Mouse (Mus musculus) embryonic facial prominence, embryonic 13.5 days (tissue): ENCODE measurements at regions not wholly inside any gene's neighbourhood (a gene's known extent, or its start where the extent isn't known, plus 50 kb on each side); places are given as distances from the start of the nearest gene placed in this dataset.

ENCODE experiments used
- ATAC-seq: fragments of 200-750 bp; cut with Nextera tagmentation; 2 replicates; pipeline ENCODE4 v1.8.0; 2017; ENCODE audit warnings: low read depth; ENCODE audit not compliant: insufficient number of reproducible peaks, insufficient read depth, low FRiP score, low TSS enrichment
- H3K27ac ChIP-seq: fragments of 300-500 bp; sonication (generic); 2 replicates; pipeline ENCODE4 v1.5.1; 2015; ENCODE audit warnings: moderate library complexity, mild to moderate bottlenecking, inconsistent platforms
- H3K27me3 ChIP-seq: fragments of 300-500 bp; sonication (generic); 2 replicates; pipeline ENCODE4 v1.6.1; 2015; ENCODE audit warnings: mild to moderate bottlenecking, inconsistent platforms
- H3K36me3 ChIP-seq: fragments of 300-500 bp; sonication (generic); 2 replicates; pipeline ENCODE4 v1.6.1; 2015; ENCODE audit warnings: mild to moderate bottlenecking, inconsistent platforms
- H3K4me1 ChIP-seq: fragments of 300-500 bp; sonication (generic); 2 replicates; pipeline ENCODE4 v1.6.1; 2015; ENCODE audit warnings: inconsistent platforms
- H3K4me2 ChIP-seq: fragments of 300-500 bp; sonication (generic); 2 replicates; pipeline ENCODE4 v1.6.1; 2015; ENCODE audit warnings: moderate library complexity, mild to moderate bottlenecking, inconsistent platforms
- H3K4me3 ChIP-seq: fragments of 300-500 bp; sonication (generic); 2 replicates; pipeline ENCODE4 v1.5.1; 2015; ENCODE audit warnings: mild to moderate bottlenecking, inconsistent platforms
- H3K9ac ChIP-seq: fragments of 300-500 bp; sonication (generic); 2 replicates; pipeline ENCODE4 v1.6.1; 2015; ENCODE audit warnings: mild to moderate bottlenecking, inconsistent platforms
- H3K9me3 ChIP-seq: fragments of 300-500 bp; sonication (generic); 2 replicates; pipeline ENCODE4 v1.6.1; 2016; ENCODE audit warnings: inconsistent platforms
- WGBS: fragments of 180-500 bp; shearing (Covaris S2); methylation state at CpG from one replicate; pipeline ENCODE4 v1.1.7; 2015; ENCODE audit warnings: mixed read lengths; 5-methylcytosine and 5-hydroxymethylcytosine counted together

DNA sequence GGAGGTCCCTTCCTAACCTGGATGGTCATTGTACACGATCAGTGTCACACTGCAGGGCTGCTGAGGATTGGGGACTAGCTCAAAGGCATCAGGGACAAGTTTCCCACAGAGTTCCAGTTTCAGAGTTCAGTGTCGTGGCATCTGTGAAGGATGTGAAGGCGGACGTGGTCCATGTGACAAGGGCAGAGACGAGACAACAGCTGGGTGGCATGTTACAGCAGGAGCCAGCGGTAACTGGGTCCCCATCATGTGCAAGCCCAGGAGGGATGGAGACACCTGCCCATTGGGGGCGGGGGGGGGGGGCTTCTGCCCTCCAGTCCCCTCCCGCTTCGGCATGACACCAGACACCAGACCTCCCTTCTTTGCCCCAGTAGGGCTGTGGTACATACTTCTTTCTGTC is 241.6 kb downstream of the Opa1 start:
- Histone ChIP-seq H3K4me1 (peaks cover 30% of the 10 kb centered on the region), H3K27ac (no peak overlapping the region)

DNA sequence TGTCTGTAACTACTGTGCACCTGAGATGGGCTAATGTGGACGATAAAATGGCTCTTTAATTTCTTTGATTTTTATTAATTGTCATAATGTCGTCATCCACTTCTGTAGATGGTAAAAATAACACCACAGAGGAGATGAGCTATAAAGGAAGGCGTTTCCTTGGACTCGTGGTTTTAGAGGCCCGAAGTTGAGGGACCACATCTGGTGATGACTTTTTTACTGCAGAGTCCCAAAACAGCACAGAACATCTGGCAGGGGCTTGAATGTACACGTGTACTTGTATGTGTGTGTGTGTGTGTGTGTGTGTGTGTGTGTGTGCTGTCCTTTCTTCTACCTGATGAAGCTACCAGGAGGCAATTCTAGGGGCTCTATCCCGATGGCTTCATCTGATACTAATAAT is 242.1 kb upstream of the Hes1 start:
- Histone ChIP-seq H3K4me1 (peaks cover 16% of the 10 kb centered on the region), H3K27ac (no peak overlapping the region), H3K36me3 (no peaks in the 10 kb centered on the region), H3K4me2 (no peak overlapping the region), H3K9me3 (no peaks in the 10 kb centered on the region), H3K27me3 (0 out of 2 replicates have a peak, but pooled peaks cover 3% of the 10 kb centered on the region), H3K9ac (no peak overlapping the region), H3K4me3 (no peak overlapping the region)
- WGBS = 59% methylated on average over 7 of the region's 7 CpGs
- ATAC-seq = no peak

More for the DNA sequence above, 241.6 kb downstream of the Opa1 start:
- 0 out of 2 replicates have a peak, but pooled peaks cover 3% of the 10 kb centered on the region for H3K27me3 ChIP-seq
- 55% methylated on average over 8 of the region's 9 CpGs for WGBS
- no peaks in the 10 kb centered on the region for H3K9me3 ChIP-seq
- no peak overlapping the region for H3K9ac ChIP-seq
- H3K36me3 ChIP-seq = no peaks in the 10 kb centered on the region
- no peak overlapping the region for H3K4me2 ChIP-seq
- no peak overlapping the region for H3K4me3 ChIP-seq
- no peak for ATAC-seq

DNA sequence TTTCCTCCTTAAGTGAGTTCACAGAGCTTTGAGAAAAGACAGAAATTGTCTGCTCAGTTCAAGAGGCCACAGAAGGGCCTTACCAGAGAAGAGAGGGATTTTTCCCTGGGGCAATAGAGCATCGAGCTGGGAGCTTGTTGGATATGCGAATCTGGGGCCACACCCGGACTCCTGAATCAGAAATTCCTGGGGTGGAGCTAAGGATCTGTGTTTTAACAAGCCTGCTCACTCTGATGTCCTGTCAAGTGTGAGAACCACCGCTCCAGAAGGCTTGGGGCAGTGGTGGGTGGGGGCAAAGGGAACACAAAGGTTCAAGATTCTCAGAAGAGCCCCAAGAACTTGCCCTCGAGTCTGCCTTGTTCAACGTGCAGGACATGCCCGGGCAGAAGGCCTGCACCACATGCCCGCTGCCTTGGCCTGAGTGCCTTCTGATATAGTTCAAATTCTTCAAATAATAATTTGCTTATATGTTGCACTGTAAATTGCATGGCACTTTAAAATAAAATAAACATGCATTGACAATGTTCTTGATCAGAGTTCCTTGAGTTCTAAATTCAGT is 241.3 kb upstream of the Hes1 start:
- no peak overlapping the region for H3K27ac ChIP-seq
- no peak overlapping the region for H3K9ac ChIP-seq
- no peaks in the 10 kb centered on the region for H3K36me3 ChIP-seq
- no peak overlapping the region for H3K4me2 ChIP-seq
- ATAC-seq = no peak
- no peak overlapping the region for H3K4me3 ChIP-seq
- peaks cover 12% of the 10 kb centered on the region for H3K4me1 ChIP-seq
- H3K9me3 ChIP-seq = no peaks in the 10 kb centered on the region
- 51% methylated on average over 8 of the region's 8 CpGs for WGBS
- 0 out of 2 replicates have a peak, but pooled peaks cover 3% of the 10 kb centered on the region for H3K27me3 ChIP-seq

DNA sequence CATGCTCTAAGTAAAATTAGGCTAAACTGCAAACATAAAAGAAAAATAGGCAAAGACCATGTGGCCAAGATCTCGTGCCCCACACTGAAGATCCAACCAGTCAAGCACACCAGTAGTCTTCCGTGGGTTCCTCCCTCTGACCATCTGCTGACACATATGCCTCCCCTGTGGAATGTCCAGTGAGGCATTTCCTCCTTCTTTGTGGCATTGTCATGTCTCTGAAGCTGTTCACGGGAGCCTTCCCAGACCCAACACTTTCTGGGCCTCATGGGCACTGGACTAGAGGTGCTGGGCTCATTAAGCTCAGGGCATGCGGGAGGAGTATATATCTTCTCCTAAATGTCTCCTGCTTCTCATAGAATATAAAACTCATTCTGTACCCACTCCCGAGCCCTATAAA is 237.3 kb upstream of the Hes1 start:
- Histone ChIP-seq H3K27me3 (no peaks in the 10 kb centered on the region), H3K9ac (no peak overlapping the region), H3K9me3 (no peaks in the 10 kb centered on the region), H3K4me3 (no peak overlapping the region), H3K27ac (no peak overlapping the region), H3K36me3 (no peaks in the 10 kb centered on the region), H3K4me2 (no peak overlapping the region), H3K4me1 (peaks cover 13% of the 10 kb centered on the region)
- no peak for ATAC-seq
- 85% methylated on average over 5 of the region's 5 CpGs for WGBS

DNA sequence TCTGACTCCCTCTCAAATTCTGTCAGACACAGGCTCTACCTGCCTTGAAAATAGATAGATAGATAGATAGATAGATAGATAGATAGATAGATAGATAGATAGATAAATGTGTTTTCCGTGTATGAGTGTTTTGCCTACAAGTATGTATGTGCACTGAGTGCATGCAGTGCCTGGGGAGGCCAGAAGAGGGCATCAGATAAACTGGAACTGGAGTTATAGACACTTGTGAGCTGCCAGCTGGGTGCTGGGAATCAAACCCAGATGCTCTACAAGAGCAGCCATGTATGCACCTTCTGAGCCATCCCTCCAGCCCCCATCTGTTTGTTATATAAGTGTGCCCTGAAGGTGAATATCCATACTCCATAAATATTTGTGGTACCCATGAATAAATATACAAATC is 236.4 kb upstream of the Hes1 start:
- Histone ChIP-seq H3K27me3 (no peaks in the 10 kb centered on the region), H3K4me1 (peaks cover 6% of the 10 kb centered on the region), H3K9ac (no peak overlapping the region), H3K36me3 (no peaks in the 10 kb centered on the region), H3K4me2 (no peak overlapping the region), H3K4me3 (no peak overlapping the region), H3K27ac (no peak overlapping the region), H3K9me3 (no peaks in the 10 kb centered on the region)
- no peak for ATAC-seq
- 91% methylated on average over 1 of the region's 1 CpGs for WGBS

DNA sequence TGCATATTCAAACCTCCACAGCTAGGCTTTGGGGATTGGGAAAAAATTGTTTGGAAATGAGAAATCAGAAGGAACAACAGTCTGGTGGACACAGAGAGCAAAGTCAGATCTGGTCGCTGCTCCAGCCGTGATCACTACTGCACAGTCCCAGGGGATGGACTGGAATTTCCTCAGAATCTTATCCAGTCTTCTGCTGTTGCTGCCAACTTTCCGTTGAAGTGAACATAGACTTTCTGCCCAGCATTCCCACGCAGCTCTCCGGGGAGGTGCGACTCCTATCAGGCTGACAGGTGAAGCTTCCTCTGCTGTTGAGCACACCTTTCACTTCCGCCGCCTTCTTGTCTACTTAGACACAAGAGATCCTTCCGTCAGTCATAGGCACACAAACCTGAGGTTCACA is 234.7 kb upstream of the Hes1 start:
- H3K4me3 ChIP-seq = no peak overlapping the region
- no peaks in the 10 kb centered on the region for H3K9me3 ChIP-seq
- no peaks in the 10 kb centered on the region for H3K36me3 ChIP-seq
- no peak overlapping the region for H3K27ac ChIP-seq
- no peak for ATAC-seq
- 84% methylated on average over 9 of the region's 9 CpGs for WGBS
- H3K4me1 ChIP-seq = 0 out of 2 replicates have a peak, but pooled peaks cover 3% of the 10 kb centered on the region
- H3K27me3 ChIP-seq = no peaks in the 10 kb centered on the region
- no peak overlapping the region for H3K4me2 ChIP-seq
- H3K9ac ChIP-seq = no peak overlapping the region

DNA sequence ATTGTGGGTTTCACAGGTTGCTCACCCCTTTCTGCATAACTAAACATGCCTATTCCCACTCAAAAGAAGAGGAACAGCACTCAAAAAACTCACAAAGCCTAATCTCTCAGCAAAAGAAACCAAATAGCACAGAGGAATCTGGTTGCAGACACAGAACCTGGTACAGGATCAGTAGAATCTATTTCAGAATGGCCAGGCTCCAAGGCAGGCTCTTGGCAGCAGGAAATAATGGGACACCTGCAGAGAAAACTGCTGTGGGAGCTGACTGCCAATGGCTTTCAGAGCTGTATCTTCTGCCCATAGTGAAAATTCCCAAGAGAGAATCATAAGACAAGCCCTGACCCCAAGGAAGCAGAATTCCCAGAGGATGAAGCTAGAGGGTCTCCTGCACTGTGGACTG is 234.1 kb upstream of the Hes1 start:
- H3K9ac ChIP-seq = no peak overlapping the region
- peaks cover 6% of the 10 kb centered on the region; the same call in 1 of the 2 replicates for H3K4me1 ChIP-seq
- H3K27me3 ChIP-seq = no peaks in the 10 kb centered on the region
- H3K4me3 ChIP-seq = no peak overlapping the region
- no peak for ATAC-seq
- no peaks in the 10 kb centered on the region for H3K36me3 ChIP-seq
- H3K27ac ChIP-seq = no peak overlapping the region
- no peak overlapping the region for H3K4me2 ChIP-seq
- H3K9me3 ChIP-seq = no peaks in the 10 kb centered on the region

DNA sequence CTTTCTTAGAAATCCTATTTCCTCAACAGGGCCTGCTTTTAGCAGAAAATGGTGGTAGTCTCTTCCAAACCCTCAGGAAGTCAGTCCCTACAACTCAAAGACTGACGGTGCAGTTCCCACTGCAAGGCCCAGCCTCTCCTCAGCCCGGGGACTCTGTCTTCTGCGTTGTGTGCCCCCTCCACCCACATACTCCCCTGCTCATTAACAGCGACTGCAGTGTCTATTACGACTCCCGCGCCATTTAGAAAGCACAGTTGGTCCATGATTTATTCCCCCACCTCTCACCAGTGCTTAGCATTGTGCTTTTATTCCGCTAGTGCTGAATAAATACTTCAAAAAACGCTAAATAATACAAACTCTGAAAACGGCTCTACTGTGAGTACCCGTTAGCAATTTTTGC is 230.9 kb upstream of the Hes1 start:
- Histone ChIP-seq H3K27me3 (no peaks in the 10 kb centered on the region; the same call in 1 of the 2 replicates), H3K9me3 (no peaks in the 10 kb centered on the region), H3K4me2 (no peak overlapping the region), H3K36me3 (no peaks in the 10 kb centered on the region), H3K4me3 (no peak overlapping the region), H3K4me1 (peaks cover 18% of the 10 kb centered on the region), H3K27ac (no peak overlapping the region), H3K9ac (no peak overlapping the region)
- 85% methylated on average over 11 of the region's 11 CpGs for WGBS
- ATAC-seq = no peak

DNA sequence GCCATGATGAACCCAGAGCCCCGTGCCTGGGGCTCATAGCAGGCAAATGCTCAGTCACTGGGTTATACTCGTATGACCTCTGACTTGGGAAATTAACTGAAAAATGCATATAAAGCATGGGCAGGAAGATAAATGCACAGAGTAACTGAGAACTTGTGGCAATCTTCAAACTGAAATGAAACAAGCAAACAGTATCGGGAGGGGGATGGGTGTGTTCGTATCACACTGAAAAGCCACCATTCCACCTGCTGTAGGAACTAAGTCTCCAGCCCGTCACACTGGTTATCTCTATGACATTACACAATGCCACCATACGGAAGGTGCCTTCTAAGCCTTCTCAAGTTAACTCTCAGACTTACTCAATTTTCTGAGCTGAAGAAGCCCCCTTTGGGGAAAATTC is 230.3 kb upstream of the Hes1 start:
- Histone ChIP-seq H3K36me3 (no peaks in the 10 kb centered on the region), H3K9me3 (no peaks in the 10 kb centered on the region), H3K27me3 (no peaks in the 10 kb centered on the region; the same call in 1 of the 2 replicates), H3K4me3 (no peak overlapping the region), H3K4me2 (no peak overlapping the region), H3K9ac (no peak overlapping the region), H3K27ac (no peak overlapping the region), H3K4me1 (peaks cover 23% of the 10 kb centered on the region)
- ATAC-seq = no peak
- 77% methylated on average over 6 of the region's 6 CpGs for WGBS

DNA sequence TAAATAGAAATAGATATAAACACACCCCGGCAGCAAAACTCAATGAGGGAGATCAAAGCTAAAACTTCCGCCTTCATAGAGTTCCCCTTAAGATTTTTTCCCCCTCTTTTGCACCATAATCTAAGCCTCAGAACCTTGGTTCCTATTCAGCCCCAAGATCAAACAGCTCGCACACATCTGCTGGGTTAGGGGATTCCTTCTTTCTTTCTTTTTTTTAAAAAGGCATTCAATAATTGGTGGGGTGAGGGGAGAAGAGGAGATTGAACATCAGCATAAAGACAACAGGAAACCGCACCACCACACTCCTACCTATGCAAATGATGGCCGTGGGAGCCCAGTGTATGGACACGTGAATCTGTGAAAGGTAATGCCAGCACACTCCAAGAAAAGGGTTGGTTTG is 229.5 kb upstream of the Hes1 start:
- no peaks in the 10 kb centered on the region for H3K36me3 ChIP-seq
- no peak overlapping the region for H3K4me3 ChIP-seq
- WGBS = 61% methylated on average over 6 of the region's 6 CpGs
- no peak for ATAC-seq
- H3K9me3 ChIP-seq = no peaks in the 10 kb centered on the region
- no peak overlapping the region for H3K9ac ChIP-seq
- no peak overlapping the region for H3K27ac ChIP-seq
- peaks cover 26% of the 10 kb centered on the region for H3K4me1 ChIP-seq
- H3K27me3 ChIP-seq = no peaks in the 10 kb centered on the region; the same call in 1 of the 2 replicates
- H3K4me2 ChIP-seq = no peak overlapping the region

DNA sequence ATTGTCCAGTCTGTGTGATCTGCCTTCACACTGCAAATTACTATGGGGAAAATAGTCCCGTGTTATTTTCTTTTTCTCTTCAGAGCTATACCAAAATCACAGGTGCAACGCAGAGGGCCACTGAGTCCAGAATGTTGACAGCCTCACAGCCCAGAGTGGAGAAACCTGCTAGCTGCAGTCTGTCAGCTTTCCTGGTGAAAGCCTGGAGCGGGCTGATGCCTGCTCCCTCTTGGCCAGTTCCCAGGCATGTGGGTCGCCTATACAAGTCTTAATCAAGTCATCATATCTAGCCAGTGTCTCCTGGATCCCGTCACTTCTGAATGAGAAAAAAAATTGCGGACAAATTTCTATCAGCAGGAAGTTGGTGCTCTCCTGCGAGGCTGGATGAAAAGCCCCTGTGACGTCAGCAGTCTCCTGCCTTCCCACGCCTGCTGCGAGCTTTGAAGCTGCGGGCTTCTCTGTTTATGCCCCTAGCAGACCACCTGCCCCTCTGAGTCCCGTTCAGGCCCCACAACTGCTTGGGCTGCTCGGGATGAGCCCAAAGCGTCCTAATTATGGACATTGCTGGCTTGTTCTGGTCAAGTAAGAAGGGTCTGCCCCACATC is 227.1 kb upstream of the Hes1 start:
- 12% methylated on average over 14 of the region's 14 CpGs for WGBS
- H3K27me3 ChIP-seq = peaks cover 4% of the 10 kb centered on the region
- ATAC-seq = no peak
- no peak overlapping the region for H3K9ac ChIP-seq
- H3K27ac ChIP-seq = no peak overlapping the region
- no peaks in the 10 kb centered on the region for H3K9me3 ChIP-seq
- peaks cover 33% of the 10 kb centered on the region for H3K4me1 ChIP-seq
- H3K4me3 ChIP-seq = 0 out of 2 replicates have a peak overlapping the region, but pooled peaks have one; percentile 2
- peak overlapping the region; percentile 49 for H3K4me2 ChIP-seq
- no peaks in the 10 kb centered on the region for H3K36me3 ChIP-seq

DNA sequence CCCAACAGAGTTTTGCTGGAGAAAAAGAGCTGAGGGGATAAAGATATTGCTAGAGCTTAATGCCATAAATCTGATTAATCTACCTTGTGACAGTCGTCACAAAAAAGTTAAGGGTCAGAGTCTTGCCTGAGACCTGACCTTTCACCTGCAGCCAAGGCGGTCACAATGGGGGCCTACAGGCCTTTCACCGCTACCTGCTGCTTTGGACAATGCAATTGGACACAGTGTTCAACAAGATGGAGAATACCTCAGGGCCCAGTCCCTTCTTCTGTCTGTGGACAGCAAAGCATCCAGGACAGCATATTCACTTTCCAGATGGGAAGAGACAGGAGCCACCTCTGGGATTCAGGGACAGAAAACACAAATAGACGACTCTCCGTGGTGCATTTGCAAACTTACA is 226.3 kb upstream of the Hes1 start:
- peaks cover 33% of the 10 kb centered on the region for H3K4me1 ChIP-seq
- no peak for ATAC-seq
- WGBS = 59% methylated on average over 5 of the region's 5 CpGs

More for the DNA sequence above, 226.3 kb upstream of the Hes1 start:
- H3K27me3 ChIP-seq = peaks cover 8% of the 10 kb centered on the region
- H3K4me2 ChIP-seq = no peak overlapping the region
- no peak overlapping the region for H3K4me3 ChIP-seq
- H3K36me3 ChIP-seq = no peaks in the 10 kb centered on the region
- no peaks in the 10 kb centered on the region for H3K9me3 ChIP-seq
- H3K27ac ChIP-seq = no peak overlapping the region
- no peak overlapping the region for H3K9ac ChIP-seq
